Mouse (Mus musculus): ENCODE data around the gene Pmm2. TPM values are rescaled to one million over a fixed set of nuclear protein-coding genes. Genes with fewer than 3 reads are reported as not detected.

Pmm2 gene
- polyA plus RNA-seq, 1 experiment from 2014 or later, result 43.7 TPM

- peak; percentile 96 for DNase-seq (ENCODE audit: low spot score)
- Histone ChIP-seq H3K36me3 (ENCODE audit: control insufficient read depth, insufficient read depth, low read length) (no peaks in the 10 kb centered on the region), H3K27me3 (ENCODE audit: control insufficient read depth, insufficient read depth, low read length) (0 out of 2 replicates have a peak, but pooled peaks cover 2% of the 10 kb centered on the region), H3K9ac (ENCODE audit: low read length) (peak within 1 kb of the TSS; percentile 72), H3K4me3 (ENCODE audit: low read depth, low read length) (peak within 1 kb of the TSS; percentile 72), H3K4me1 (ENCODE audit: control insufficient read depth, insufficient read depth, low read length) (peaks cover 14% of the 10 kb centered on the region), H3K4me2 (ENCODE audit: low read depth, severe bottlenecking) (peak within 1 kb of the TSS; percentile 68), H3K27ac (replicated peaks; ENCODE audit: low read depth, low read length) (peak within 1 kb of the TSS; percentile 70), H3K9me3 (ENCODE audit: control insufficient read depth, low read length) (no peaks in the 10 kb centered on the region)
- ATAC-seq (ENCODE audit: insufficient number of reproducible peaks, low FRiP score, low TSS enrichment, low read depth), result peak; percentile 93
- WGBS, result under 1% methylated on average over 67 of the region's 67 CpGs
Measured at GRCm38 (mm10) chr16:8671551-8672349, 34.3 kb downstream of the Pmm2 start, which contains the start of gene Carhsp1. Gene Carhsp1 (minus strand): TSS chr16:8672155.

GRCm38 (mm10) chr16:8672350-8672687, 34.8 kb downstream of the Pmm2 start:
- Histone ChIP-seq H3K27ac (replicated peaks; ENCODE audit: low read depth, low read length) (no peak overlapping the region), H3K4me3 (ENCODE audit: low read depth, low read length) (peak overlapping the region; percentile 72), H3K27me3 (ENCODE audit: control insufficient read depth, insufficient read depth, low read length) (0 out of 2 replicates have a peak, but pooled peaks cover 2% of the 10 kb centered on the region), H3K4me1 (ENCODE audit: control insufficient read depth, insufficient read depth, low read length) (peaks cover 14% of the 10 kb centered on the region), H3K9ac (ENCODE audit: low read length) (peak overlapping the region; percentile 65), H3K4me2 (ENCODE audit: low read depth, severe bottlenecking) (peak overlapping the region; percentile 68), H3K9me3 (ENCODE audit: control insufficient read depth, low read length) (no peaks in the 10 kb centered on the region), H3K36me3 (ENCODE audit: control insufficient read depth, insufficient read depth, low read length) (no peaks in the 10 kb centered on the region)
- ATAC-seq (ENCODE audit: insufficient number of reproducible peaks, low FRiP score, low TSS enrichment, low read depth), result no peak
- DNase-seq (ENCODE audit: low spot score), result no peak
- WGBS, result under 1% methylated on average over 18 of the region's 18 CpGs

GRCm38 (mm10) chr16:8672811-8673210, 35.3 kb downstream of the Pmm2 start:
- no peak overlapping the region for H3K27ac ChIP-seq (replicated peaks; ENCODE audit: low read depth, low read length)
- ATAC-seq (ENCODE audit: insufficient number of reproducible peaks, low FRiP score, low TSS enrichment, low read depth), result no peak
- no peak overlapping the region for H3K9ac ChIP-seq (ENCODE audit: low read length)
- H3K27me3 ChIP-seq (ENCODE audit: control insufficient read depth, insufficient read depth, low read length), result 0 out of 2 replicates have a peak, but pooled peaks cover 2% of the 10 kb centered on the region
- H3K4me3 ChIP-seq (ENCODE audit: low read depth, low read length), result no peak overlapping the region
- no peak overlapping the region; the same call in 1 of the 2 replicates for H3K4me2 ChIP-seq (ENCODE audit: low read depth, severe bottlenecking)
- no peak for DNase-seq (ENCODE audit: low spot score)
- no peaks in the 10 kb centered on the region for H3K9me3 ChIP-seq (ENCODE audit: control insufficient read depth, low read length)
- H3K4me1 ChIP-seq (ENCODE audit: control insufficient read depth, insufficient read depth, low read length), result peaks cover 14% of the 10 kb centered on the region
- no peaks in the 10 kb centered on the region for H3K36me3 ChIP-seq (ENCODE audit: control insufficient read depth, insufficient read depth, low read length)

GRCm38 (mm10) chr16:8673343-8673742, 35.9 kb downstream of the Pmm2 start:
- Histone ChIP-seq H3K4me2 (ENCODE audit: low read depth, severe bottlenecking) (no peak overlapping the region), H3K4me1 (ENCODE audit: control insufficient read depth, insufficient read depth, low read length) (peaks cover 14% of the 10 kb centered on the region), H3K27me3 (ENCODE audit: control insufficient read depth, insufficient read depth, low read length) (0 out of 2 replicates have a peak, but pooled peaks cover 2% of the 10 kb centered on the region), H3K36me3 (ENCODE audit: control insufficient read depth, insufficient read depth, low read length) (no peaks in the 10 kb centered on the region), H3K9me3 (ENCODE audit: control insufficient read depth, low read length) (no peaks in the 10 kb centered on the region), H3K27ac (replicated peaks; ENCODE audit: low read depth, low read length) (no peak overlapping the region), H3K9ac (ENCODE audit: low read length) (no peak overlapping the region), H3K4me3 (ENCODE audit: low read depth, low read length) (no peak overlapping the region)
- ATAC-seq (ENCODE audit: insufficient number of reproducible peaks, low FRiP score, low TSS enrichment, low read depth) (no peak), DNase-seq (ENCODE audit: low spot score) (no peak)
- 67% methylated on average over 6 of the region's 6 CpGs for WGBS

GRCm38 (mm10) chr16:8674165-8674564, 36.7 kb downstream of the Pmm2 start:
- Histone ChIP-seq H3K27me3 (ENCODE audit: control insufficient read depth, insufficient read depth, low read length) (0 out of 2 replicates have a peak, but pooled peaks cover 2% of the 10 kb centered on the region), H3K27ac (replicated peaks; ENCODE audit: low read depth, low read length) (no peak overlapping the region), H3K4me3 (ENCODE audit: low read depth, low read length) (no peak overlapping the region), H3K4me2 (ENCODE audit: low read depth, severe bottlenecking) (no peak overlapping the region), H3K9me3 (ENCODE audit: control insufficient read depth, low read length) (no peaks in the 10 kb centered on the region), H3K4me1 (ENCODE audit: control insufficient read depth, insufficient read depth, low read length) (peaks cover 14% of the 10 kb centered on the region), H3K9ac (ENCODE audit: low read length) (no peak overlapping the region), H3K36me3 (ENCODE audit: control insufficient read depth, insufficient read depth, low read length) (no peaks in the 10 kb centered on the region)
- no peak for ATAC-seq (ENCODE audit: insufficient number of reproducible peaks, low FRiP score, low TSS enrichment, low read depth)
- DNase-seq (ENCODE audit: low spot score), result peak; percentile 74
- WGBS, result 5% methylated on average over 8 of the region's 8 CpGs

GRCm38 (mm10) chr16:8675559-8675958, 38.1 kb downstream of the Pmm2 start:
- no peak overlapping the region for H3K4me2 ChIP-seq (ENCODE audit: low read depth, severe bottlenecking)
- no peak for ATAC-seq (ENCODE audit: insufficient number of reproducible peaks, low FRiP score, low TSS enrichment, low read depth)
- no peaks in the 10 kb centered on the region for H3K36me3 ChIP-seq (ENCODE audit: control insufficient read depth, insufficient read depth, low read length)
- H3K4me3 ChIP-seq (ENCODE audit: low read depth, low read length), result no peak overlapping the region
- H3K27ac ChIP-seq (replicated peaks; ENCODE audit: low read depth, low read length), result no peak overlapping the region
- no peak for DNase-seq (ENCODE audit: low spot score)
- H3K9me3 ChIP-seq (ENCODE audit: control insufficient read depth, low read length), result no peaks in the 10 kb centered on the region
- 0 out of 2 replicates have a peak, but pooled peaks cover 2% of the 10 kb centered on the region for H3K27me3 ChIP-seq (ENCODE audit: control insufficient read depth, insufficient read depth, low read length)
- 86% methylated on average over 8 of the region's 8 CpGs for WGBS
- no peak overlapping the region for H3K9ac ChIP-seq (ENCODE audit: low read length)
- H3K4me1 ChIP-seq (ENCODE audit: control insufficient read depth, insufficient read depth, low read length), result peaks cover 2% of the 10 kb centered on the region

- ATAC-seq (ENCODE audit: insufficient number of reproducible peaks, low FRiP score, low TSS enrichment, low read depth) (no peak), DNase-seq (ENCODE audit: low spot score) (no peak)
- 84% methylated on average over 2 of the region's 2 CpGs for WGBS
- H3K36me3 ChIP-seq (ENCODE audit: control insufficient read depth, insufficient read depth, low read length), result no peaks in the 10 kb centered on the region
- no peaks in the 10 kb centered on the region for H3K4me1 ChIP-seq (ENCODE audit: control insufficient read depth, insufficient read depth, low read length)
- no peaks in the 10 kb centered on the region for H3K9me3 ChIP-seq (ENCODE audit: control insufficient read depth, low read length)
- no peak overlapping the region for H3K9ac ChIP-seq (ENCODE audit: low read length)
- no peak overlapping the region for H3K4me3 ChIP-seq (ENCODE audit: low read depth, low read length)
- H3K27me3 ChIP-seq (ENCODE audit: control insufficient read depth, insufficient read depth, low read length), result 0 out of 2 replicates have a peak, but pooled peaks cover 2% of the 10 kb centered on the region
- H3K4me2 ChIP-seq (ENCODE audit: low read depth, severe bottlenecking), result no peak overlapping the region
- H3K27ac ChIP-seq (replicated peaks; ENCODE audit: low read depth, low read length), result no peak overlapping the region
Measured at GRCm38 (mm10) chr16:8676228-8676627, 38.8 kb downstream of the Pmm2 start.

- Histone ChIP-seq H3K9ac (ENCODE audit: low read length) (no peak overlapping the region), H3K27me3 (ENCODE audit: control insufficient read depth, insufficient read depth, low read length) (0 out of 2 replicates have a peak, but pooled peaks cover 2% of the 10 kb centered on the region), H3K27ac (replicated peaks; ENCODE audit: low read depth, low read length) (no peak overlapping the region), H3K36me3 (ENCODE audit: control insufficient read depth, insufficient read depth, low read length) (no peaks in the 10 kb centered on the region), H3K4me3 (ENCODE audit: low read depth, low read length) (no peak overlapping the region), H3K9me3 (ENCODE audit: control insufficient read depth, low read length) (no peaks in the 10 kb centered on the region), H3K4me1 (ENCODE audit: control insufficient read depth, insufficient read depth, low read length) (no peaks in the 10 kb centered on the region), H3K4me2 (ENCODE audit: low read depth, severe bottlenecking) (no peak overlapping the region)
- no peak for ATAC-seq (ENCODE audit: insufficient number of reproducible peaks, low FRiP score, low TSS enrichment, low read depth)
- DNase-seq (ENCODE audit: low spot score), result peak; percentile 47
- 53% methylated on average over 4 of the region's 4 CpGs for WGBS
Measured at GRCm38 (mm10) chr16:8676800-8677199, 39.3 kb downstream of the Pmm2 start.
